Mouse (Mus musculus) liver, embryonic 15.5 days (tissue): ENCODE data around the gene Gm21518. TPM values are rescaled to one million over a fixed set of nuclear protein-coding genes. Genes with fewer than 3 reads are reported as not detected.
"Not testable (repeated sequence)": the region's sequence is repeated elsewhere in the genome, so short reads cannot be mapped to it uniquely, and the experiment has no call there.

Experiments
- ATAC-seq: fragments of 200-750 bp; cut with Nextera tagmentation; 2 replicates; pipeline ENCODE4 v1.8.0; 2017; ENCODE audit warnings: moderate number of reproducible peaks, mild to moderate bottlenecking, moderate library complexity; ENCODE audit not compliant: insufficient read depth
- H3K27ac ChIP-seq: fragments of 300-500 bp; sonication (generic); replicated peaks from 2 replicates; pipeline ENCODE4 v1.5.1; 2015; ENCODE audit warnings: mild to moderate bottlenecking, inconsistent platforms
- H3K27me3 ChIP-seq: fragments of 300-500 bp; sonication (generic); 2 replicates; pipeline ENCODE4 v1.6.1; 2015; ENCODE audit warnings: mild to moderate bottlenecking, inconsistent platforms
- H3K36me3 ChIP-seq: fragments of 300-500 bp; sonication (generic); replicated peaks from 2 replicates; pipeline ENCODE4 v1.6.1; 2015; ENCODE audit warnings: moderate library complexity, mild to moderate bottlenecking, inconsistent platforms
- H3K4me1 ChIP-seq: fragments of 300-500 bp; sonication (generic); replicated peaks from 2 replicates; pipeline ENCODE4 v1.6.1; 2015; ENCODE audit warnings: inconsistent platforms
- H3K4me2 ChIP-seq: fragments of 300-500 bp; sonication (generic); 2 replicates; pipeline ENCODE4 v1.6.1; 2015; ENCODE audit warnings: moderate library complexity, mild to moderate bottlenecking, inconsistent platforms
- H3K4me3 ChIP-seq: fragments of 300-500 bp; sonication (generic); replicated peaks from 2 replicates; pipeline ENCODE4 v1.5.1; 2015; ENCODE audit warnings: mild to moderate bottlenecking, inconsistent platforms
- H3K9ac ChIP-seq: fragments of 300-500 bp; sonication (generic); 2 replicates; pipeline ENCODE4 v1.6.1; 2015; ENCODE audit warnings: moderate library complexity, mild to moderate bottlenecking, inconsistent platforms
- H3K9me3 ChIP-seq: fragments of 300-500 bp; sonication (generic); replicated peaks from 2 replicates; pipeline ENCODE4 v1.6.1; 2016; ENCODE audit warnings: inconsistent platforms
- WGBS: fragments of 180-500 bp; shearing (Covaris S2); methylation state at CpG from one replicate; pipeline ENCODE4 v1.1.7; 2015; ENCODE audit warnings: mixed read lengths; ENCODE audit not compliant: insufficient replicate concordance; 5-methylcytosine and 5-hydroxymethylcytosine counted together
- polyA plus RNA-seq: library from polyadenylated mRNA; unstranded; fragments of >200 nt; fragmentation: Nextera tagmentation; extraction: Ambion mirVana; gene quantifications from 2 replicates; pipeline ENCODE4 v1.2.1, GENCODE M21; 2015

Gene Gm21518
- not detected in 2 replicates for polyA plus RNA-seq

GRCm38 (mm10) chrY:62190566-62190965 lies at the start of gene Gm21518:
Gene Gm21518 (plus strand): TSS chrY:62190866.
- H3K4me2 ChIP-seq, ATAC-seq, H3K36me3 ChIP-seq, H3K4me3 ChIP-seq, H3K4me1 ChIP-seq, H3K9ac ChIP-seq, H3K9me3 ChIP-seq, H3K27ac ChIP-seq, H3K27me3 ChIP-seq: not testable (repeated sequence)
- WGBS: no CpG with 5 or more reads among the region's 6 CpGs
